Mouse (Mus musculus) monocyte, adult 5-6 weeks (primary cell): ENCODE measurements around the gene Dcun1d2. TPM values are rescaled to one million over a fixed set of nuclear protein-coding genes. Genes with fewer than 3 reads are reported as not detected.
A peak's percentile ranks its signal among the peaks of the same experiment; 100 is the strongest.

Source experiments
- ATAC-seq: fragments of 153-309, 156-312 bp; replicated peaks from 2 replicates; pipeline ENCODE4 v1.8.0; 2017; ENCODE audit warnings: mild to moderate bottlenecking; ENCODE audit not compliant: low TSS enrichment, insufficient number of reproducible peaks, severe bottlenecking, poor library complexity, low FRiP score
- total RNA-seq: library from RNA; stranded (forward); fragments of 200-1000, 200-491, 200-594 nt; gene quantifications from 3 replicates; pipeline ENCODE4 v1.2.3, GENCODE M21; 2017

The Dcun1d2 gene
- total RNA-seq, 1 experiment from 2014 or later, result 21.2 TPM

DNA sequence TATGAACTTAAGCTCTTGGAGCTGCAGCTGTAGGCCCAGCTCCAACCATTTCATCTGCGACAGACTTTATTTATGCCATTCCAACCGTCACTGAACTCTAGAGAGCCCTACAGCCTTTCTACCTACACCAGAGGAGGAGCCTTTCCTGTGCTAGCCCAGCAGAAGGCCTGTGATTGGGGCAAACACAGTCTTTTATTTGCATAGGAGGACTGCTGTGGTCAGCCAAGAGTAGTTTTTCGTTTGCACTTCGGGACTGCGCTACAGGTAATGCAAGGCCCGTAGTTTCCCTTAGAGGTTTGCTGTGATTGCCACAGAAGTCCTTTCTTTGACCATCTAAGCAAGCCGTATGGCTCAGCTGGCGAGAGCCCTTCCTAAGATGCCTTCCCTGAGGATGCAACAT is 71.5 kb downstream of the Dcun1d2 start:
- ATAC-seq, result no peak

DNA sequence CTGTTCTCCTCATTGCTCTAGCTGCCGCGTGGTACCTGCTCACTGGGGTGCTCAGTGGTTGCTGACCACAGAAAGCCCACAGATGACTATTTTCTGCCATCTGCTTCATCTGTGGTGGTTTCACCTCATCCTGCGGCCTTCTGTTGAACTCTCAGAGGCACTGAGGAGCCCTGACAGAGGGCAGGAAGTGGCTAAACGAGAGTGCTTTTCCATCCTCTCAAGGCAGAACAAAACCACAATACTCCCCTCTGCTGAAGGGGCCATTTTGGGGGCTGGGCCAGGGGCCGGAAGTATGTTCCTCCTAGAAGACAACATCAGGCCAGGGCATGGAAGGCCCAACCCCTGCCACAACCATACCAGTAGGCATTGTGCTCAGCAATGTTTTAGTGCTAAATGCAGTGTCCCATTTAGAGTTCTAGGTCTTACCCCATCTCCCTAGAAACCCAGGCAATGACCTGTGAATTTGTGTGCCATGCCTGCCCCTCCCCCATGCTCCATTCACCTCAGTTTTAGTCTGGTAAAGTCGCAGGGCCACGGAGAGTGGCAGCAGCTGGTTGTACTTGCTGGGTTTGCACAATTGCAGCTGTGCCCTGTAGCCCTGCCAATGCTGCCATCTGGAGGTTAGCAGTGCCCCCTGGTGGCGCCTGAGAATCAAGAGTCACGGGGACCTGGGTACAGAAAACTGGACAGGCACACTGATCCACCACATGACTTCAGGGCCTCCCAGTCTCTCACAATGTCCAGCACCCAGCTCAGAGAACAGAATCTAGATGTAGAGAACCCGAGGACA is 74.3 kb downstream of the Dcun1d2 start:
- ATAC-seq, result peak; percentile 86

- no peak for ATAC-seq
These were observed 78.2 kb downstream of the Dcun1d2 start for GRCm38 (mm10) chr8:13209770-13210169.

GRCm38 (mm10) chr8:13208627-13209355 is 79.1 kb downstream of the Dcun1d2 start:
- ATAC-seq, result no peak

DNA sequence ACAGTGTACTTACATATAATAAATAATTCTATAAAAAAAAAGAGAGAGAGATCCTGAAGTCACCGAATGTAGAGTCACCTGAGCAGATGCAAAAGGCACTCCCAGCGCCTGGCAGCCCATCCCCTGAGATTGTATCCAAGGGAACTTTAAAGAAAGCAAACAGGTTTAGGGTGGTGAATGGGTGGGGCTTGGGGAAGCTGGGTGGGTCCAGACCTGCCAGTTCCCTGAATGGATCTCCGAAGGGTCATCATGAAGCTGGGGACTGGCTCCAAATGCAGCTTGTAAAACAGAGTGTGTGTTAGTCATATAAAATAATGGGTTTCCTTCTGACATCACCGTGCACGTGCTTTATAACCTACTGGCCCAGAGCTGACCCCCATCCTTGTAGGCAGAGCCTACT is 81.6 kb downstream of the Dcun1d2 start:
- no peak for ATAC-seq

Other genes starting within 250 kb of the Dcun1d2 start
- gene Proz, start 227.2 kb downstream of the Dcun1d2 start, total RNA-seq, result 0.68 TPM in 1 of 3 replicates, not detected in the others
- 20.6 to 37.0 TPM (median 28.1 TPM) in 3 replicates for gene Pcid2, start 182.7 kb downstream of the Dcun1d2 start, total RNA-seq
- 46.1 to 54.5 TPM (median 48.9 TPM) in 3 replicates for gene Cul4a, start 182.5 kb downstream of the Dcun1d2 start, total RNA-seq
- gene Lamp1, start 129.0 kb downstream of the Dcun1d2 start, total RNA-seq, result 344 to 634 TPM (median 510 TPM) in 3 replicates
- gene Grtp1, start 87.5 kb downstream of the Dcun1d2 start, total RNA-seq, result 0.57 to 0.85 TPM in 2 of 3 replicates, not detected in the other
- gene Adprhl1, start 34.0 kb downstream of the Dcun1d2 start, total RNA-seq, result not detected in 3 replicates
- gene Tmco3, start 59 bp upstream of the Dcun1d2 start, total RNA-seq, result 9.7 to 19.3 TPM (median 12.1 TPM) in 3 replicates
- gene Tfdp1, start 50.6 kb upstream of the Dcun1d2 start, total RNA-seq, result 14.2 to 20.1 TPM (median 16.1 TPM) in 3 replicates
- gene Atp4b, start 108.7 kb upstream of the Dcun1d2 start, total RNA-seq, result not detected in 3 replicates
- not detected in 3 replicates for gene Grk1, start 117.0 kb upstream of the Dcun1d2 start, total RNA-seq
- gene Tmem255b, start 147.1 kb upstream of the Dcun1d2 start, total RNA-seq, result not detected in 3 replicates
- 0.29 TPM in 1 of 3 replicates, not detected in the others for gene Gas6, start 206.4 kb upstream of the Dcun1d2 start, total RNA-seq